Mouse (Mus musculus): ENCODE measurements at regions not wholly inside any gene's neighbourhood (a gene's known extent, or its start where the extent isn't known, plus 50 kb on each side); places are given as distances from the start of the nearest gene placed in this dataset.

GRCm38 (mm10) chr3:99665363-99665762, 219.8 kb upstream of the Spag17 start:
- H3K36me3 ChIP-seq (replicated peaks; ENCODE audit: control insufficient read depth, insufficient read depth, low read length): no peaks in the 10 kb centered on the region
- no peak overlapping the region for H3K4me2 ChIP-seq (ENCODE audit: low read depth, low read length)
- ATAC-seq (ENCODE audit: insufficient read depth, low read depth): no peak
- H3K4me1 ChIP-seq (ENCODE audit: control insufficient read depth, insufficient read depth): no peaks in the 10 kb centered on the region
- no peak overlapping the region for H3K9ac ChIP-seq (replicated peaks; ENCODE audit: low read depth, low read length)
- H3K27ac ChIP-seq (ENCODE audit: low read depth): no peak overlapping the region
- no peak for DNase-seq (ENCODE audit: low spot score)
- no peaks in the 10 kb centered on the region for H3K9me3 ChIP-seq (replicated peaks; ENCODE audit: control insufficient read depth, low read length)
- no peaks in the 10 kb centered on the region for H3K27me3 ChIP-seq (ENCODE audit: control insufficient read depth, insufficient read depth, low read length)
- H3K4me3 ChIP-seq (ENCODE audit: low read depth, low read length): no peak overlapping the region
- 60% methylated on average over 5 of the region's 5 CpGs for WGBS
- TF ChIP-seq CTCF (IDR thresholded peaks at IDR 0.05; ENCODE audit: low read depth): no peak
- no peak for TF ChIP-seq EP300 (IDR thresholded peaks at IDR 0.05; ENCODE audit: low read depth)

GRCm38 (mm10) chr3:99665902-99666768, 219.1 kb upstream of the Spag17 start:
- Histone ChIP-seq H3K27me3 (ENCODE audit: control insufficient read depth, insufficient read depth, low read length) (no peaks in the 10 kb centered on the region), H3K9ac (replicated peaks; ENCODE audit: low read depth, low read length) (no peak overlapping the region), H3K4me3 (ENCODE audit: low read depth, low read length) (no peak overlapping the region), H3K9me3 (replicated peaks; ENCODE audit: control insufficient read depth, low read length) (no peaks in the 10 kb centered on the region), H3K27ac (ENCODE audit: low read depth) (no peak overlapping the region), H3K4me1 (ENCODE audit: control insufficient read depth, insufficient read depth) (no peaks in the 10 kb centered on the region), H3K4me2 (ENCODE audit: low read depth, low read length) (no peak overlapping the region), H3K36me3 (replicated peaks; ENCODE audit: control insufficient read depth, insufficient read depth, low read length) (no peaks in the 10 kb centered on the region)
- DNase-seq (ENCODE audit: low spot score): no peak
- 54% methylated on average over 10 of the region's 10 CpGs for WGBS
- ATAC-seq (ENCODE audit: insufficient read depth, low read depth): no peak
- TF ChIP-seq CTCF (IDR thresholded peaks at IDR 0.05; ENCODE audit: low read depth): no peak
- TF ChIP-seq EP300 (IDR thresholded peaks at IDR 0.05; ENCODE audit: low read depth): no peak

GRCm38 (mm10) chr3:99674145-99674544, 211.1 kb upstream of the Spag17 start:
- H3K36me3 ChIP-seq (replicated peaks; ENCODE audit: control insufficient read depth, insufficient read depth, low read length): no peaks in the 10 kb centered on the region
- H3K9me3 ChIP-seq (replicated peaks; ENCODE audit: control insufficient read depth, low read length): no peaks in the 10 kb centered on the region
- DNase-seq (ENCODE audit: low spot score) (no peak), ATAC-seq (ENCODE audit: insufficient read depth, low read depth) (no peak)
- no peaks in the 10 kb centered on the region for H3K27me3 ChIP-seq (ENCODE audit: control insufficient read depth, insufficient read depth, low read length)
- TF ChIP-seq CTCF (IDR thresholded peaks at IDR 0.05; ENCODE audit: low read depth): no peak
- TF ChIP-seq EP300 (IDR thresholded peaks at IDR 0.05; ENCODE audit: low read depth): no peak
- H3K4me2 ChIP-seq (ENCODE audit: low read depth, low read length): no peak overlapping the region
- no peak overlapping the region for H3K4me3 ChIP-seq (ENCODE audit: low read depth, low read length)
- H3K4me1 ChIP-seq (ENCODE audit: control insufficient read depth, insufficient read depth): no peaks in the 10 kb centered on the region
- 70% methylated on average over 2 of the region's 2 CpGs for WGBS
- H3K9ac ChIP-seq (replicated peaks; ENCODE audit: low read depth, low read length): no peak overlapping the region
- H3K27ac ChIP-seq (ENCODE audit: low read depth): no peak overlapping the region

- Histone ChIP-seq H3K9ac (replicated peaks; ENCODE audit: low read depth, low read length) (no peak overlapping the region), H3K27ac (ENCODE audit: low read depth) (no peak overlapping the region), H3K4me2 (ENCODE audit: low read depth, low read length) (no peak overlapping the region), H3K9me3 (replicated peaks; ENCODE audit: control insufficient read depth, low read length) (no peaks in the 10 kb centered on the region), H3K4me3 (ENCODE audit: low read depth, low read length) (no peak overlapping the region), H3K4me1 (ENCODE audit: control insufficient read depth, insufficient read depth) (no peaks in the 10 kb centered on the region), H3K36me3 (replicated peaks; ENCODE audit: control insufficient read depth, insufficient read depth, low read length) (no peaks in the 10 kb centered on the region), H3K27me3 (ENCODE audit: control insufficient read depth, insufficient read depth, low read length) (no peaks in the 10 kb centered on the region)
- ATAC-seq (ENCODE audit: insufficient read depth, low read depth) (no peak), DNase-seq (ENCODE audit: low spot score) (no peak)
- no peak for TF ChIP-seq EP300 (IDR thresholded peaks at IDR 0.05; ENCODE audit: low read depth)
- no peak for TF ChIP-seq CTCF (IDR thresholded peaks at IDR 0.05; ENCODE audit: low read depth)
- 72% methylated on average over 4 of the region's 4 CpGs for WGBS
Measured at GRCm38 (mm10) chr3:99709506-99709905, 175.7 kb upstream of the Spag17 start.

- no peaks in the 10 kb centered on the region for H3K27me3 ChIP-seq (ENCODE audit: control insufficient read depth, insufficient read depth, low read length)
- no peak for DNase-seq (ENCODE audit: low spot score)
- H3K4me3 ChIP-seq (ENCODE audit: low read depth, low read length): no peak overlapping the region
- no peaks in the 10 kb centered on the region for H3K9me3 ChIP-seq (replicated peaks; ENCODE audit: control insufficient read depth, low read length)
- H3K4me1 ChIP-seq (ENCODE audit: control insufficient read depth, insufficient read depth): no peaks in the 10 kb centered on the region
- TF ChIP-seq EP300 (IDR thresholded peaks at IDR 0.05; ENCODE audit: low read depth): no peak
- TF ChIP-seq CTCF (IDR thresholded peaks at IDR 0.05; ENCODE audit: low read depth): no peak
- no peak overlapping the region for H3K9ac ChIP-seq (replicated peaks; ENCODE audit: low read depth, low read length)
- no peak overlapping the region for H3K4me2 ChIP-seq (ENCODE audit: low read depth, low read length)
- no peak overlapping the region for H3K27ac ChIP-seq (ENCODE audit: low read depth)
- WGBS: 53% methylated on average over 4 of the region's 4 CpGs
- H3K36me3 ChIP-seq (replicated peaks; ENCODE audit: control insufficient read depth, insufficient read depth, low read length): no peaks in the 10 kb centered on the region
- no peak for ATAC-seq (ENCODE audit: insufficient read depth, low read depth)
Measured at GRCm38 (mm10) chr3:99716381-99716780, 168.8 kb upstream of the Spag17 start.

Data from heart, postnatal 0 days (tissue).